Mouse (Mus musculus) embryonic facial prominence, embryonic 12.5 days (tissue): ENCODE results near the gene Cul4a. TPM values are rescaled to one million over a fixed set of nuclear protein-coding genes. Genes with fewer than 3 reads are reported as not detected.

Source experiments
- ATAC-seq: fragments of 200-750 bp; cut with Nextera tagmentation; 2 replicates; pipeline ENCODE4 v1.8.0; 2017; ENCODE audit not compliant: insufficient number of reproducible peaks, insufficient read depth, low FRiP score, low TSS enrichment
- H3K27ac ChIP-seq: fragments of 300-500 bp; sonication (generic); 2 replicates; pipeline ENCODE4 v1.5.1; 2016; ENCODE audit warnings: mild to moderate bottlenecking
- H3K27me3 ChIP-seq: fragments of 300-500 bp; sonication (generic); 2 replicates; pipeline ENCODE4 v1.6.1; 2016; ENCODE audit warnings: mild to moderate bottlenecking, moderate library complexity
- H3K36me3 ChIP-seq: fragments of 300-500 bp; sonication (generic); 2 replicates; pipeline ENCODE4 v1.6.1; 2016; ENCODE audit warnings: mild to moderate bottlenecking
- H3K4me1 ChIP-seq: fragments of 300-500 bp; sonication (generic); 2 replicates; pipeline ENCODE4 v1.6.1; 2016
- H3K4me2 ChIP-seq: fragments of 300-500 bp; sonication (generic); replicated peaks from 2 replicates; pipeline ENCODE4 v1.6.1; 2016; ENCODE audit warnings: mild to moderate bottlenecking, moderate library complexity
- H3K4me3 ChIP-seq: fragments of 300-500 bp; sonication (generic); 2 replicates; pipeline ENCODE4 v1.5.1; 2016; ENCODE audit warnings: mild to moderate bottlenecking
- H3K9ac ChIP-seq: fragments of 300-500 bp; sonication (generic); 2 replicates; pipeline ENCODE4 v1.6.1; 2016; ENCODE audit warnings: mild to moderate bottlenecking, moderate library complexity
- H3K9me3 ChIP-seq: fragments of 300-500 bp; sonication (generic); 2 replicates; pipeline ENCODE4 v1.6.1; 2016; ENCODE audit warnings: mild to moderate bottlenecking, moderate library complexity
- WGBS: fragments of 180-500 bp; shearing (Covaris S2); methylation state at CpG from one replicate; pipeline ENCODE4 v1.1.7; 2016; 5-methylcytosine and 5-hydroxymethylcytosine counted together
- polyA plus RNA-seq: library from polyadenylated mRNA; unstranded; fragments of >200 nt; fragmentation: Nextera tagmentation; extraction: Ambion mirVana; gene quantifications from 2 replicates; pipeline ENCODE4 v1.2.1, GENCODE M21; 2016

Cul4a gene
- polyA plus RNA-seq, 1 experiment from 2014 or later: 109 TPM

GRCm38 (mm10) chr8:13164361-13164760 lies 58.9 kb downstream of the Cul4a start:
- no peaks in the 10 kb centered on the region for H3K27me3 ChIP-seq
- WGBS: 90% methylated on average over 5 of the region's 5 CpGs
- no peak overlapping the region for H3K4me2 ChIP-seq
- ATAC-seq: no peak
- no peak overlapping the region for H3K9ac ChIP-seq
- no peak overlapping the region for H3K4me3 ChIP-seq
- H3K9me3 ChIP-seq: no peaks in the 10 kb centered on the region
- peaks cover 28% of the 10 kb centered on the region for H3K36me3 ChIP-seq
- peaks cover 10% of the 10 kb centered on the region for H3K4me1 ChIP-seq
- no peak overlapping the region for H3K27ac ChIP-seq

GRCm38 (mm10) chr8:13170510-13170909 lies 65.1 kb downstream of the Cul4a start:
- no peaks in the 10 kb centered on the region for H3K4me1 ChIP-seq
- peaks cover 81% of the 10 kb centered on the region for H3K36me3 ChIP-seq
- no peak overlapping the region for H3K4me2 ChIP-seq
- no peaks in the 10 kb centered on the region for H3K9me3 ChIP-seq
- ATAC-seq: no peak
- H3K27ac ChIP-seq: no peak overlapping the region
- no peak overlapping the region for H3K9ac ChIP-seq
- no peak overlapping the region for H3K4me3 ChIP-seq
- WGBS: 67% methylated on average over 1 of the region's 1 CpGs
- H3K27me3 ChIP-seq: no peaks in the 10 kb centered on the region

GRCm38 (mm10) chr8:13174305-13174704 lies 68.9 kb downstream of the Cul4a start:
- Histone ChIP-seq H3K27ac (no peak overlapping the region), H3K36me3 (peaks cover 75% of the 10 kb centered on the region), H3K4me1 (no peaks in the 10 kb centered on the region), H3K27me3 (no peaks in the 10 kb centered on the region), H3K4me3 (no peak overlapping the region), H3K4me2 (no peak overlapping the region), H3K9ac (no peak overlapping the region), H3K9me3 (no peaks in the 10 kb centered on the region)
- ATAC-seq: no peak
- WGBS: 95% methylated on average over 4 of the region's 4 CpGs

- ATAC-seq: no peak
- Histone ChIP-seq H3K4me2 (no peak overlapping the region), H3K4me1 (no peaks in the 10 kb centered on the region), H3K9me3 (no peaks in the 10 kb centered on the region), H3K36me3 (peaks cover 70% of the 10 kb centered on the region), H3K9ac (no peak overlapping the region), H3K4me3 (no peak overlapping the region), H3K27ac (no peak overlapping the region), H3K27me3 (no peaks in the 10 kb centered on the region)
- 94% methylated on average over 4 of the region's 4 CpGs for WGBS
These were observed 69.4 kb downstream of the Cul4a start for GRCm38 (mm10) chr8:13174811-13175210.

- H3K9ac ChIP-seq: no peak overlapping the region
- no peak overlapping the region for H3K4me3 ChIP-seq
- no peaks in the 10 kb centered on the region for H3K4me1 ChIP-seq
- ATAC-seq: no peak
- no peaks in the 10 kb centered on the region for H3K27me3 ChIP-seq
- no peak overlapping the region for H3K27ac ChIP-seq
- no peaks in the 10 kb centered on the region for H3K9me3 ChIP-seq
- WGBS: 94% methylated on average over 1 of the region's 1 CpGs
- H3K36me3 ChIP-seq: peaks cover 66% of the 10 kb centered on the region
- H3K4me2 ChIP-seq: no peak overlapping the region
These were observed 70.2 kb downstream of the Cul4a start for GRCm38 (mm10) chr8:13175650-13176049.

- Histone ChIP-seq H3K4me2 (no peak overlapping the region), H3K36me3 (peaks cover 50% of the 10 kb centered on the region), H3K27me3 (no peaks in the 10 kb centered on the region), H3K27ac (no peak overlapping the region), H3K9ac (no peak overlapping the region), H3K4me1 (no peaks in the 10 kb centered on the region), H3K9me3 (no peaks in the 10 kb centered on the region), H3K4me3 (no peak overlapping the region)
- WGBS: 93% methylated on average over 7 of the region's 7 CpGs
- ATAC-seq: no peak
These were observed 71.9 kb downstream of the Cul4a start for GRCm38 (mm10) chr8:13177173-13177852.

GRCm38 (mm10) chr8:13178137-13178536 lies 72.7 kb downstream of the Cul4a start:
- ATAC-seq: no peak
- WGBS: 97% methylated on average over 5 of the region's 5 CpGs
- Histone ChIP-seq H3K27me3 (no peaks in the 10 kb centered on the region), H3K9ac (no peak overlapping the region), H3K9me3 (no peaks in the 10 kb centered on the region), H3K4me2 (no peak overlapping the region), H3K27ac (no peak overlapping the region), H3K4me1 (no peaks in the 10 kb centered on the region), H3K4me3 (no peak overlapping the region), H3K36me3 (peaks cover 41% of the 10 kb centered on the region)

- H3K27me3 ChIP-seq: no peaks in the 10 kb centered on the region
- 75% methylated on average over 6 of the region's 6 CpGs for WGBS
- no peak overlapping the region for H3K27ac ChIP-seq
- H3K9ac ChIP-seq: no peak overlapping the region
- H3K36me3 ChIP-seq: peaks cover 29% of the 10 kb centered on the region
- H3K4me1 ChIP-seq: no peaks in the 10 kb centered on the region
- H3K4me3 ChIP-seq: no peak overlapping the region
- no peaks in the 10 kb centered on the region for H3K9me3 ChIP-seq
- H3K4me2 ChIP-seq: no peak overlapping the region
- no peak for ATAC-seq
These were observed 74.1 kb downstream of the Cul4a start for GRCm38 (mm10) chr8:13179482-13179881.

GRCm38 (mm10) chr8:13179948-13180347 lies 74.5 kb downstream of the Cul4a start:
- H3K36me3 ChIP-seq: peaks cover 26% of the 10 kb centered on the region
- no peak overlapping the region for H3K9ac ChIP-seq
- no peak for ATAC-seq
- H3K9me3 ChIP-seq: no peaks in the 10 kb centered on the region
- no peaks in the 10 kb centered on the region for H3K27me3 ChIP-seq
- H3K4me3 ChIP-seq: no peak overlapping the region
- WGBS: 72% methylated on average over 7 of the region's 7 CpGs
- no peak overlapping the region for H3K27ac ChIP-seq
- H3K4me1 ChIP-seq: no peaks in the 10 kb centered on the region
- H3K4me2 ChIP-seq: no peak overlapping the region

GRCm38 (mm10) chr8:13180408-13180807 lies 75.0 kb downstream of the Cul4a start:
- Histone ChIP-seq H3K9ac (no peak overlapping the region), H3K36me3 (peaks cover 21% of the 10 kb centered on the region), H3K9me3 (no peaks in the 10 kb centered on the region), H3K27ac (no peak overlapping the region), H3K4me2 (no peak overlapping the region), H3K27me3 (no peaks in the 10 kb centered on the region), H3K4me3 (no peak overlapping the region), H3K4me1 (no peaks in the 10 kb centered on the region)
- no peak for ATAC-seq
- WGBS: 84% methylated on average over 9 of the region's 9 CpGs

- Histone ChIP-seq H3K4me1 (no peaks in the 10 kb centered on the region), H3K36me3 (peaks cover 14% of the 10 kb centered on the region), H3K27ac (no peak overlapping the region), H3K27me3 (no peaks in the 10 kb centered on the region), H3K4me3 (no peak overlapping the region), H3K9ac (no peak overlapping the region), H3K4me2 (no peak overlapping the region), H3K9me3 (no peaks in the 10 kb centered on the region)
- no peak for ATAC-seq
- WGBS: 80% methylated on average over 18 of the region's 18 CpGs
These were observed 75.7 kb downstream of the Cul4a start for GRCm38 (mm10) chr8:13180911-13181690.

GRCm38 (mm10) chr8:13181691-13181976 lies 76.2 kb downstream of the Cul4a start:
- Histone ChIP-seq H3K9ac (no peak overlapping the region), H3K36me3 (peaks cover 11% of the 10 kb centered on the region), H3K27me3 (no peaks in the 10 kb centered on the region), H3K4me2 (no peak overlapping the region), H3K27ac (no peak overlapping the region), H3K4me3 (no peak overlapping the region), H3K4me1 (no peaks in the 10 kb centered on the region), H3K9me3 (no peaks in the 10 kb centered on the region)
- 63% methylated on average over 2 of the region's 2 CpGs for WGBS
- no peak for ATAC-seq
